Mouse (Mus musculus): ENCODE results near the gene Slc9a9.

DNA sequence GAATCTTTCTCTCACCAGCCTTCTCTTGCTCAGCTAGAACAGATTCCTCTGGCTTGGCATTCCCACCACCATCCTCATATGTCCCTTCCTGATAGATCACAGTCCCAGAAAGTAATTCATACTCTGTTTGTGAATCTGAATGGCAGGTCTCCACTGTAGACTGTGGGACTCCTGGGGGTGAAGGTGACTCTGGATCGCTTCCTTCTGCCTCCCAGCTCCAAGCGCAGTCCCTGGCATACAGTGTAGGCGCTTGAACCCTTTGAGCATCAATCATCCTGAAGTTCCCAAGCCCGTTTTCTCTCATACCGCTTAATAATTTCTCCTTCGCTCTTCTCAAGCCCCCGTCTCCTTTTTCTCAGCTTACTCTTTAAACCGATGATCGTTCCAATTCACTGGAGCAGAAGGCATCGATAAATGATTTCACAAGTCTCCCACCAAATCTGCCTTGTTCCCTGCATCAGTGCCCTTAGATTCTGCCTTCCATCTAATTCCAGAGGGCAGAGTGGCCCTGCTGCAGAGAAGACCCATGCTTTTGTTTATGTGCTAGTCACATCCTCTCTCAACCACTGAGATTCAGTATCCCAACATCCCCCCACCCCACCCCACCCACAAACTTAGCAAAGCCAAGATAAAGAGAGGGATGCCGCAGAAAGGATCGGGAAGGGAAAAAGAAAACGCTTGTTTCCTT is 401.3 kb downstream of the Slc9a9 start:
- TF ChIP-seq CTCF (IDR thresholded peaks at IDR 0.05; ENCODE audit: low read depth, low read length) (no peak), POLR2A (IDR thresholded peaks at IDR 0.05; ENCODE audit: borderline replicate concordance, low read depth, low read length) (no peak)
